Mouse (Mus musculus) 3134 (cell line): ENCODE results near the gene Il6ra.

Experiments
- DNase-seq: peaks from one replicate; pipeline ENCODE4 v3.0.0-alpha.2; 2011; ENCODE audit warnings: low spot score; ENCODE audit not compliant: insufficient read length; ENCODE audit errors: extremely low read depth

The Il6ra gene

GRCm38 (mm10) chr3:89912543-89913391, at the start of gene Il6ra:
Gene Il6ra, minus strand, starts transcription at chr3:89913196.
- DNase-seq = peak; percentile 91

- DNase-seq = peak; percentile 68
These were observed 49.2 kb upstream of the Il6ra start for GRCm38 (mm10) chr3:89962059-89962750.

DNA sequence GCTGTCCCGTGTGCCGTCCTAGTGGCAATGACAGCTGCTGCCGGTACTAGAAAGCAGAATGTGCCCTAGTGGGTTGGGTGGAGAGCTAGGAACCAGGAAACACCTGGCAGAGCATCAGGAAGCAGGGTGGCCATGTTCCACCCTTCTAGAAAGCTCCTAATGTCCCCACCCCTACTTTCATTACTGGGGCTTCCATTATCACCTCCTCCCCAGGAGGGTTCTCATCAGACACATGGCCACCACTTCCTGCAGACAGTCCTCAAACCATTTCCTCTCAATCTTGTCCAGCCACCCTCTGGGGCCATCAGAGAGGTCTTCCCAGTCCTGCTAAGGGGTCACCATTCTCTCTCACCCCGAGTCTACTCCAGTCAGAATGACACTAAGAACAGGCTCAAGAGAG, 48.4 kb upstream of the Il6ra start:
- no peak for DNase-seq

DNA sequence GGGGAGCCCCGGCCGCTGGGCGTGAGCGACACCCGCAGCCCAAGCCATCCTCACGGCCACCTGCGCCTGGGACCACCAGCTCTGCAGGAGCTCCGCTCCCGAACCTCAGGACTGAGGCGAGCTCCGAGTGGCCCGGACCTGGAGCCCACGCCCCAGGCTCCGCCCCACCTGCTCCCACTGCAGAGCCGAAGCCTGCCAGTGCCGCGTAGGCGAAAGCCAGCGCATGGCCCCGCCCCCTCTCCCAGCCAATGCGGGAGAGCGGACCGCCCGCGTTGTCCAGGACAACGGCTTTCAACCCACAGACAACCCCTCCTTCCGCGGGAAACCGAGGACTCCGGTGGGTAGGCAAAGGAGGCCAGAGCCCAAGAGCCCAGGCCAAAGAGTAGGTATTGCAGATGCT, 47.5 kb upstream of the Il6ra start:
- peak; percentile 93 for DNase-seq

GRCm38 (mm10) chr3:89959435-89959834, 46.4 kb upstream of the Il6ra start:
- no peak for DNase-seq

DNA sequence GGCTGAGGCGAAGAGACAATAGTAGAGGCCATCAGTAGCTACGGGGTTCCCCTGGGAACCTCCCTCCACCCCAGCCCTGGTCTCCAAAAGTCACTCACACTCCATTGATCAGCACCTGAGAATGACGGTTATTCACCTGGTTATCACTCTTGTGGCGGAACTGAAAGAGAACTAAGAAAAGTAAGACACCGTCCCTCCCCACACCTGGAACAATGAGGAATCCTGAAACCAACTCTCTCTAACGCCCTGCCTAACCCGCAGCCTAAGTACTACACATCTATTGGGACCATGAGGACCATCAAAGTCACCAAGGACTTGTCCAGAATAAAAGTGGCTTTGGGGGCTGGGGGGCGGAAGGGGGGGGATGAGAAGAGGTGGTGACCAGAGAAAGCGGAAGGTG, 44.9 kb upstream of the Il6ra start:
- DNase-seq = no peak

DNA sequence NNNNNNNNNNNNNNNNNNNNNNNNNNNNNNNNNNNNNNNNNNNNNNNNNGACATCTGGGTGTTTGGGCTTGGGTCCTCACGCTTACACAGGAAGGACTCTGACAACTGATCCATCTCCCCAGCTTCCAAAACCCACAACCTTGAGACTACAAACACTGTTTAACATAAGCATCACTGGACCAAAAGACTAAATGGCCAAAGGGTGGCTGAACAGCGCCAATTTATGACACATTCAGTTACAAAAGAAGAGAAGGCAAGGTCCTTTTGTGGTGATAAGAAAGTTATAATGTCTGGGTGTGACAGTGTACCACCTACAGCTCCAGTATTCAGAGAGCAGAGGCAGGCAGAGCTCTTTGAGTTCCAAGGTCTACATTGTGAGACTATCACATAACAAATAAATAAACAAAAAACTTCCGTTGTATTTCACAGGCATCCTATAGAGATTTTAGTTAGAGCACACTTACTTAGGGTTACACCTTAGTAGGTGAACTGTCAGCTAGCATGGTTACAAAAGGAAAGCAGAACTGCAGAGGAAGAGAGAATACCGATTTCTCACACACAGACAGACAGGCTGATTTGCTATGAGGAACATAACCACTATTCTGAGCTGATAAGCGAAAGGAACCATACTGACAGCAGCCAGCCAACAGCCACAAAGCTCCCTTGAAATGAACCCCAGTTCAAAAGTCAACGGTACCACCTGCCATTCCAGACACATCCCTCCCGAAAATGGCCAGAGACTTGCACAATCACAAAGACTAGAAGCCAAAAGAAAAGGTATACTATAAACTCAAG, 43.4 kb upstream of the Il6ra start:
- no peak for DNase-seq

- peak; percentile 43 for DNase-seq
These were observed 40.4 kb upstream of the Il6ra start for GRCm38 (mm10) chr3:89953420-89953819.

DNA sequence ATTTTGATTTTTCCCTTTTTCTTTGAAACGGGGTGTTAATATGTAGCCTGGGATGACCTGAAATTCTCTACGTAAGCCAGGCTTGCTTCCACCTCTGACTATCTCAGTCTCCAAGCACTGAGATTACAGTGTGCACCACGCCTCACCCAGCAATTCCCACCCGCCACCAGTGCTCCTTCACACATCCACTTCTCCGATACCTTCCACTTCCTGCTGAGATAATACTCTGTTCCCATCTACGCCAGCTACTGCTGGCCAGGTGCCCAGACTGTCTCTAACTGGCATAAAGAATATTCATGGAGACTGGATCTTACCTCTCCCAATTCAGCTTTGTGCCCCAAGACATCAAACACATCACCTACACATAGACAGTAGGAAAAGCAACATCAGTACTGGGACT, 35.7 kb upstream of the Il6ra start:
- DNase-seq = no peak

DNA sequence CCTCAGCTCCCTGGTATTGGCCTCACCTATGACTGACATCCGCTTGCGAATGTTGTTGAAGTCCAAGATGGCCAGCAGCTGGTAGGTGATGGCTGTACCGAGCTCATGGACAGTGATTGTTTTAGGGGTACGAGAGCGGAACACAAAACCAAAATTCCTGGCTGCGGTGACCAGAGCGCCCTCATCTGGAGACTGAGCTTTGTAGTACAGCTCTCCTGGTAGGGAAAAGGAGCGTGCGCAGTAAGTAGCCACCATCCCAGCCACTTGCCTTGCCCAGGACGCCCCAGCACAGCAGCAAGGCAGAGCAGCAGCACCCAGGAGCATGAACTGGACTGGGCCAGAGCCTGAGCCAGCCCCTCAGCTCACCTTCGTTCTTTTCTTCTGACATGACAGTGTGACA, 35.0 kb upstream of the Il6ra start:
- no peak for DNase-seq

GRCm38 (mm10) chr3:89945026-89945425, 32.0 kb upstream of the Il6ra start:
- DNase-seq = no peak

- no peak for DNase-seq
These were observed 29.9 kb upstream of the Il6ra start for GRCm38 (mm10) chr3:89942894-89943293.

GRCm38 (mm10) chr3:89936495-89936894, 23.5 kb upstream of the Il6ra start:
- no peak for DNase-seq

DNA sequence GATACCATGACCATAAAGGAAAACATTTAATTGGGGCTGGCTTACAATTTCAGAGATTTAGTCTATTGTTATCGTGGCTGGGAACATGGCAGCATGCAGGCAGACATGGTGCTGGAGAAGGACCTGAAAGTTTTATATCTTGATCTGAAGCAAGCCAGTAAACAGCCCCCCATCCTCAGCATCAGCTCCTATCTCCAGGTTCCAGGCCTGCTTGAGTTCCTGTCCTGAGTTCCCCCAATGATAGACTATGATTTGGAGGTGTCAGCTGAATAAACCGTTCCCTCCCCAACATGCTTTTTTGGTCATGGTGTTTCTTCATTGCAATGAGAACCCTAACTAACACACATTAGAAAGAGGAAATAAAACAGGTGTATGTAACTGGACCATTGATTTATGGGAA, 19.9 kb upstream of the Il6ra start:
- no peak for DNase-seq

GRCm38 (mm10) chr3:89928956-89929355, 16.0 kb upstream of the Il6ra start:
- peak; percentile 53 for DNase-seq

DNA sequence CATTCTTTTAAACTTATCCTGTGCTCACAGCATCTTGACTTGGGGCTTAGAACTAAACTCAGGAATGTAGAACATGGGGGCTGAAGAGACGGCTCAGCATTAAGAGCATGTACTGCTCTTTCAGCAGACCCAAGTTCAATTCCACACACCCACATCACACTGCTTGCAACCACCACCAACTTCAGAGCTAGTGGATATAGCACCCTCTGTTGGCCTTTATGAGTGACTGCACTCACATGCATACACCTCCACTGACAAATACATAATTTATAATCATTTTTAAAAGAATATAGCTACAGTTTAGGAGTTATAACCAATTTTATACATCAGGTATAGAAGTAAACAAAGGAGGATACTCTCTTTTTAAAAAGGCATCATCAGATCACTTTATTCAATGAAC, 13.4 kb upstream of the Il6ra start:
- no peak for DNase-seq

DNA sequence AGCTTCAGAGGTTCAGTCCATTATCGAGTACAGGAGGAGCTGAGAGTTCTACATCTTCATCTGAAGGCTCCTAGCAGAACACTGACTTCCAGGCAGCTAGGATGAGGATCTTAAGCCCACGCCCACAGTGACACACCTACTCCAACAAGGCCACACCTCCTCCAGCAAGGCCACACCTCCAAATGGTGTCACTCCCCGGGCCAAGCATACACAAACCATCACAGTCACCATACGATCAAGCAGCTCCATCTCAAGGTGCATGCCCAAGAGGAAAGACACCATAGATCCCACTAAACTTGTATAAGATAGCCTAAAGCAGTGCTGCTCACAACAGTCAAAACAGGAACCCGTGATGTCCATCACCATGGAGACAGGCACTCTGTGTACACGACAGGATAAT, 7.7 kb upstream of the Il6ra start:
- DNase-seq = no peak

DNA sequence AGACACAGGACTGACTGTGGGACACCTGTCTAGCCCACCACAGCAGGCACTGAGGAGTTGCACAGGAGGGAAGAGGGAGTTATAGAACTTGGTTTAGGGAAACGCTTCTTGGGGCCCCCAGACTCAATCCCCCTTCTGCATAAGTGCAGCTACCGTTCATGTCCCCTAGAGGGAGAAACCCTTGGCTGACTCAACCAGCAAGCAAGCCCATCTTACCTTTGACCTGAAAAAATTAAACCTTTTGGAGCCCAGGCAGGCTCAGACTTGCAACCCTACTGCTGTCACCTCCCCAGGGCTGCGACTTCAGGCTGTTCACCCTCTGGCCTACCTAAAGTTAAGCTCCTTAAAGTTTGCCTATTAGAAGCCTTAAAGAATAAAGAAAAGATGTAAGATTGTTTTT, 4.4 kb upstream of the Il6ra start:
- DNase-seq = no peak

DNA sequence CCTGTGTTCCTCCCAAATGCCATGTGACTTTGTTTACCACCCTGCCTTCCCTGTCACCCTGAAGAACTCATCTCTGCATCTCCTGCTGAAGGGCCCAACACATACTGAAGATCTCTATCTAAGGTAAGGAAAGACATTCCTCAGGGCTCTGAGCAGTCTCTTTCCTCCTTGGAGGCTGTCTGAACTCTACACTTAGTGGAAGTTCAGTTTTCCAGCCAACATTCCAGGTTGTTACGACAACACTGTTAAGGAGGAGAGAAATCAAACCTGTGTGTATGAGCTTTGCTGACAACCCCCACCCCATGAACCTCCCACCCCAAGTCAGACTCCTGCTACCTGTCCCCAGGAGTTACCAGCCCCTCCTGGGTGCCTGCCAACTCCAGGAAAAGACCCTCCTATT, 3.6 kb upstream of the Il6ra start:
- no peak for DNase-seq

- DNase-seq = no peak
These were observed 1.7 kb upstream of the Il6ra start for GRCm38 (mm10) chr3:89914700-89915099.

DNA sequence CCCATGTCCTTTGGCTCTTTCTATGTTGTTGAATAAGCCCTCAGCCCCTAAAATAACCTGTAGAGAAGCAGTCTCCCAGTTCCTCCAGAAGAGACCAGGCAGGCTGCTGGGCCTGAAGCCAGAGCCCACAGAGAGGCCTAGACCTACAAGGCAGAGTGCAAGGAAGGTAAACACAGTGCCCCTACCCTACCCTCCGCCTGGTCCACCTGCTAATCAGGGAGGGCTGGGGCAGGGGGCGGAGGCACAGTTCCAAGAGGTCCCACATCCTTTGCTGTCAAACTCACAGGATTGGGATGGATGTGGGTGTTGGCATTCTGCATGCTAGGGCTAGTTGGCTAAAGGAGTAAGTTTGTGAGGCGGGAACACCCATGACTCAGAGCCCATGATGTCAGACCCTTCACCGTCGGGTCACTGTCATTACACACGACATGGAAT, 871 bp downstream of the Il6ra start:
- DNase-seq = peak; percentile 82
